Mouse (Mus musculus) erythroblast, embryonic 14.5 days (primary cell): ENCODE measurements around the gene Adh5.

Experiments
- GATA1 ChIP-seq: IDR thresholded peaks from 2 replicates; pipeline ENCODE4 v1.6.1; 2012; ENCODE audit warnings: low read length, inconsistent platforms, mixed read lengths
- TAL1 ChIP-seq: IDR thresholded peaks from 3 replicates; pipeline ENCODE4 v1.6.1; 2012; ENCODE audit warnings: low read length, inconsistent platforms, mixed read lengths

- TF ChIP-seq GATA1 = no peak
- TF ChIP-seq TAL1 = no peak
These were observed 5.4 kb downstream of the Adh5 start for GRCm38 (mm10) chr3:138448077-138448860.
